Mouse (Mus musculus) adrenal gland (tissue): ENCODE results near the gene Odf3l1.

Experiments
- intact Hi-C: fragments of 180-260 bp; cut with DNase I; formaldehyde crosslinking; loops from one replicate; pipeline ENCODE4 v1.15.1; 2025

The Odf3l1 gene

DNA sequence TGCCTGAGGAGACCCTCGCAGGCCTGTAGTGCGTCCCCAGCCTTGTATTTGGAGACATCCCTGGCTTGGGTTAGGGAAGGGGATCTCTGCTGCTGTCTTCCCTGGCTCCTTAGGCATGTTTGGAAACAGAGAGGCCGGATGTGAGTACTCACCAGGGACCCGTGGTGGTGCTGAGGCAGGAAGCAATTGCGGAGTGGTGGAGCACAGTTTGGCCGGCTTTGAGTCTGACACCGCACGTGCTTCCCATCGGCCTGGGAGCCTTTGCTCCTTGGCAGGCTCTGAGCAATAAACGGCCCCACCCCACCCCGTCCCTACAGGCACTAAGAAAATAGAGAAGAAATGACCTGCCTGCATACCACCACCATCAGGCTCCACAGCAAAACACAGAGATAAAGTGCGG, 18.3 kb upstream of the Odf3l1 start:
- intact Hi-C loops, result loop anchor here (10.0 kb wide), 1 partner anchor 158 kb away; no protein-coding TSS in a partner anchor

- intact Hi-C loops, result loop anchor here (10.0 kb wide), 1 partner anchor 157 kb away; no protein-coding TSS in a partner anchor
Measured at GRCm38 (mm10) chr9:56882283-56882682, 17.8 kb upstream of the Odf3l1 start.

DNA sequence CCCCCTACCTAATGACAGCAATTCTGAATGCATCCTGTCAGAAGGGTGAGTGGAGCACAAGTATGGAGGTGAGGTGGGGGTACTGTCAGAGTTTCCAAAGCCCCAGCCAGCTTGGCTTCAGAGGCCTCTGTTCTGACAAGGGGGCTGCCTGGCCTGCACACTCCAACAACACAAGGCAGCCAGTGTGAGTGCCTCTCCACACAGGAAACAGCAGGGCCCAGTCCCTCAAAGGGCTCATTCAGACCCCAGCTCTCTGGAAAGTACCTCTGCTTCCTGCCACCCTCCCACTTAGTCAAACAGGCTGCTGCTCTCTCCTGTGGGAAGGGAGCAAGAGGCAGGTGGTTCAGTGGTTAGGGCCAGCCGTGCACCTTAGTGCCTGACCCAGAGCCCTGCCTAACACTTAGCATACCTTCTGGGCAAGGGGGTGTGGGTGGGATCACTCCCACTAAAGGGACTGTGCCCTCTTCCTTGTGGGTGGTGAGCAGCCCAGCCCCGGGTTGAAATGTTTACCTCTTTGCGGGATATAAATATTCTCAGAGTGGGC, 17.1 kb upstream of the Odf3l1 start:
- intact Hi-C loops, result loop anchor here (10.0 kb wide), 1 partner anchor 157 kb away; no protein-coding TSS in a partner anchor

DNA sequence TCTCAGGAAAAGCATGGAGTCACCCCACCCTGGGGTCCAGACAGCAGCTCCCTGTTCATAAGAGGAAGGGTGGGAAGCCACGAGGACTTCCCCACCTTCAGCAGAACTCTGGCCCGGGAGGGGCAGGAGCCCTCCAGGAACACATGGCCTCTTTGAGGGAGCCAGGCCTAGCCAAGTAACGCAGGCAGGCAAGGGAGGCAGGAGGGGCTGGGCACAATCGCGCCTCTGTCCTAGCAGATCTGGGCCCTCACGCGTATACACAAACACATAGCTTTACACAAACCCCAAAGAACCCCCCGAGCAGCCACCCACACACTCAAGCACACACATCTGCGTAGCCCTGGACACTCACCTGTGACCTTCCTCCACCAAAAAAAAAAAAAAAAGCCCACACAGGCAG, 16.3 kb upstream of the Odf3l1 start:
- intact Hi-C loops, result loop anchor here (10.0 kb wide), 1 partner anchor 156 kb away; no protein-coding TSS in a partner anchor

DNA sequence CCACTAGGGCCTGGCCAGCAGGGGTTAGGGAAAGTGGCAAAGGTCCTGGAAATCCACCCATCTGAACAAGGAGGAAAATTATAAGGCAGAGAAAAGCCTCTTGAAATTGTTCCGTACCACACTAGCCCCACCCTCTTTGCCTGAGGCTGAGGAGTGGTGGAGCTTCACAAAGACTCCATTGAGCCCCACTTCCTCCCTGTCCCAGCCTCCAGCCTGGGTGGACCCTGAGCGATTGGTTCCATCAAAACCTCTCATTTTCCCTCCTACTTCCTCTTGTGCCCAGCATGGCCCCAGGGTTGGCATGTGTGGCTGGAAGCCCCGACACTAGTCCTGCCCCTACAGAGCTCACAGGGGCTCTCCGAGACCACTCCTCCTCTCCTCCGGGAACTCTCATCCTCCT, 12.8 kb upstream of the Odf3l1 start:
- intact Hi-C loops, result no loop called here

DNA sequence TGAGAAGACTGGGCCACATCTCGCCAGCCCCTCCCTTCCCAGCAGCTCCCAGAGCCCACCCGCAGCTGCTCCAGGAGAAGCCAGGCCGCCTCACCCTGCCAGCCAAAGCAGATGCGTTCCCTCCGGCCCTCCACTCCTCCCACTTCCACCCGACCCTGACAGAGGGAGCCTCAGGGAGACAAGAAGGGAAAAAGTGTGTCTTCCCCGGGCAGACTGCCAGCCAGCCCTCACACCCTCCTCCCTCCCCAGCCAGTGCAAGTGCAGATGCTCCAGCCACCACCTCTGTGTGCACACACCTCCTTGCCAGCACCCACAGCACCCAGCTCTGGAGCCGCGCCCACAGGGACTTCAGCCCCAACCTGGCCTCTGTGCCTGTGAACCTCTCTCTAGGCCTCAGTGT, 12.3 kb upstream of the Odf3l1 start:
- intact Hi-C loops, result no loop called here

GRCm38 (mm10) chr9:56873097-56873496, 8.6 kb upstream of the Odf3l1 start:
- intact Hi-C loops, result no loop called here

GRCm38 (mm10) chr9:56872105-56872903, 7.8 kb upstream of the Odf3l1 start:
- intact Hi-C loops, result no loop called here

GRCm38 (mm10) chr9:56871191-56871590, 6.7 kb upstream of the Odf3l1 start:
- intact Hi-C loops, result no loop called here

- intact Hi-C loops, result no loop called here
Measured at GRCm38 (mm10) chr9:56870778-56871177, 6.3 kb upstream of the Odf3l1 start.

GRCm38 (mm10) chr9:56869552-56869951, 5.1 kb upstream of the Odf3l1 start:
- intact Hi-C loops, result no loop called here

- intact Hi-C loops, result no loop called here
Measured at GRCm38 (mm10) chr9:56868292-56868691, 3.8 kb upstream of the Odf3l1 start.

GRCm38 (mm10) chr9:56866430-56866829, 2.0 kb upstream of the Odf3l1 start:
- intact Hi-C loops, result no loop called here

DNA sequence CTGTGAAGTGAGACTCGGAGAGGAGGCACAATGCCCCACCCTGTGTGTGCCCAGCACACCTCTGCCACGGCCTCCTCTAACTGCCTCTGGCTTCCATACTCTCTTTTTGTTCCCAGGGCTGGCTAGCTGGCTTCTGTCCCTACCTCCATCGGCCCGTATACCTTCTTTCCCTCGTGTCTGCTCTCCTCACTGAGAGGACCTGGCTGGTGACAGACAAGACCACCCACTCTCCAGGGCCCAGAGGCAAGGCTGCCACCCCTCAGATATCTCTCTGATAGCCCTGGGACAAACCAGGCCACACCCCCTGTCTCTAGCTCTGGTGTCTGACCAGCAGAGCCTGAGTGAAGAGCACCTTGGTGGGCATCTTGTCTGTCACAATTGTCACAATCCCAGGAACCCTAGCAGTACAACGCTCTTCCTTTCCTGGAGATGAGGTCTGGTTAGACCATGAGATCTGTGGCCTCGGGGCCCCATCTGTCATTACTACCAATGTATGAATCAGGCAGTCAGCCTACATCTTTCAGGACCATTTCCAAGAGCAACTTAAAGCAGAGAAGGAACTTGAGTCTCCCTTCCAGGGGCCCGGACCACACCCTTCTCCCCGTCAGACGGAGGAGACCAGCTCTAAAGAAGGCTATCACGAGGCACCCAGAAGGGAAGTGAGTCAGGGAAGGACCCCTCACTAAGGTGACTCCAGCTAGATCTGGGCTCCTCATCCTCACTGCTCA, 1.4 kb upstream of the Odf3l1 start:
- intact Hi-C loops, result no loop called here

- intact Hi-C loops, result no loop called here
Measured at GRCm38 (mm10) chr9:56864832-56865231, 353 bp upstream of the Odf3l1 start, which contains the start of gene Cspg4. Cspg4 (plus strand) TSS chr9:56865033.

DNA sequence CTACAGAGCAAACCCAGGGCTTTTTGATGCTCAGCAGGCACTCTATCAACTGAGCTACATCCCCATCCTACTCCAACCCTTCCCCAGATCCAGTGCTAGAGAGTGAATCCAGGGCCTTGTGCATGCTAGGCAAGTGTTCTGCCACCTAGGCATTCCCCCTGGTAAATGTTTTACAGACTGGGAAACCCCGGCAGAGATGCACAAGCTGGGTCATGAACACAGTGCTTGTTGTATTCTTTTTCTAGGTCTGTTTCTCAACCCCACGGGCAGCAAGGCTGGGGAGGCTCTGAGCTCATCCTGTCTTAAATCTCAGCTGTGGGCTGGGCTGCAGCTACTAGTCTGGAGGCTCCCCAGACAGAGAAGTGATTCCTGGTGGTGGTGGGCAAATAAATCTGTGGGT, 1.6 kb downstream of the Odf3l1 start:
- intact Hi-C loops, result no loop called here

DNA sequence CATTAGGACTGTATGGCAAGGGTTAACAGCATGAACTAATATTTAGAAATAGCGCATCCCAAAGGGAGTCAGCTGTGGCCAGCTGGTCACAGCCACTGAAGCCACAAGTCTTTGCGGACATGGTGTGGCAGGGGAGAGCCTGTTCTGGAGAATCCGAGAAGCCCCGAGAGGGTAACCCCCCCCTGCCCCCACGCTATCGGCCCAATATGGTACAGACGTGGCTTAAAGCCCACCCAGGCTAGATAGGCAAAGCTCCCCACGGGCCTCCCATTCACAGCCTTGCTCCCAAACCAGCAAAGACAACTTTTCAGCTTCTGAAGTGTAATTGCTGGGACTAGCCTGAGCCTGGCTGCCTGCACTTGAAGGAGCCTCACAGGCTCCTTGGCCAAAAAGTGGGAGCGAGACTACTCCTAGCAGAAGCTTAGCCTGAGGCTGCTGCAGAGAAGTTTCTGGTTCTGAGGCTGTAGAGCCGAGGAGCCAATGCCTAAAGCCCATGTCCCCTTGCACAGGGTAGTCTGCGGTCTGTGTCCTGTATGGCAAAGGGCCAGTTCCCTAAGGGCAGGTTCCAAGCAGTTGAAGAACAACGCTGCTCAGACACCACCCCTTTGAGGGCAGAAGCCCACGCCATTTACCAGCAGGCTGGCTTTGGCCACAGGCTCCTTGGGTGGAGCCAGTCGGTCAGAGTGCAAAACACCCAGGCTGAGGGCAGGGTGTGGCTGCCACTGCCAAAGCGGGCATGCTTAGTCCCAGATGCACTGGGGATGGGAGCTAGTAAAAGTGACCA, 3.8 kb downstream of the Odf3l1 start:
- intact Hi-C loops, result no loop called here

GRCm38 (mm10) chr9:56860035-56860434, 4.4 kb downstream of the Odf3l1 start:
- intact Hi-C loops, result no loop called here

- intact Hi-C loops, result no loop called here
Measured at GRCm38 (mm10) chr9:56857463-56857862, 7.0 kb downstream of the Odf3l1 start.

DNA sequence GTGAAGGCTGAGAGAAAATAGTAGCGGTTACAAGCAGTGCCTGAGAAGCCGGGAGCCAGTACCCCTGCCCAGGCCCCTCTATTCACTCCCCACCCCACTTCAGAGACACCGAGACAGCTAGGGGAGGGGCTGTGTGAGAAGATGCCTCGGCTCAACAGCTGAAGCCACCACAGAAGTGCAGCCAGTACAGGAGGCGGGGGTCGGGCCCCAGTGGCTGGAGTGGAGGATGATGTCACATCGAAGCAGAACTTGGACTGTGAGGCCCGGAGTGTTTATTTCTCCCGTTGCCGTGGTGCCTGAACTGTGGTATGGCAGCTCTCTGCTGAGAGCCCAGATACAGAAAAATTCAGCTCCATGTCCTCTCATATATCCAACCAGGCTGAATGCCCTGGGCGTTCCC, 12.7 kb downstream of the Odf3l1 start:
- intact Hi-C loops, result no loop called here

DNA sequence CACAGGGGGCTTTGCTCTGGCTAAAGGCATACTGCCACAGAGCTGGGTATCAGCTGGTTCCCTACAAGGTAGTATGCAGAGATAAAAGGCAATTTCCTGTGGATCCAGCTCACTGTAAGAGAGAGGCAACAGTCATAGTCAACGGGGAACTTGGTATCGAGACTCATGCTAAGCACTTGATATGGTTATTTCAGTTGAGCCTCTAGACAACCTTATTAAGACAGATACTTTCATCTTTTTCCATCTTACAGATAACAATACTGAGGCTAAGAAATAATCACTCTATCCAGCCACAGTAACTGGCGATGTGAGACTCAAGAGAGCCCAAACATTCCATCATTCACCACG, 13.6 kb downstream of the Odf3l1 start:
- intact Hi-C loops, result no loop called here
